Mouse (Mus musculus): ENCODE measurements at regions not wholly inside any gene's neighbourhood (a gene's known extent, or its start where the extent isn't known, plus 50 kb on each side); places are given as distances from the start of the nearest gene placed in this dataset.

DNA sequence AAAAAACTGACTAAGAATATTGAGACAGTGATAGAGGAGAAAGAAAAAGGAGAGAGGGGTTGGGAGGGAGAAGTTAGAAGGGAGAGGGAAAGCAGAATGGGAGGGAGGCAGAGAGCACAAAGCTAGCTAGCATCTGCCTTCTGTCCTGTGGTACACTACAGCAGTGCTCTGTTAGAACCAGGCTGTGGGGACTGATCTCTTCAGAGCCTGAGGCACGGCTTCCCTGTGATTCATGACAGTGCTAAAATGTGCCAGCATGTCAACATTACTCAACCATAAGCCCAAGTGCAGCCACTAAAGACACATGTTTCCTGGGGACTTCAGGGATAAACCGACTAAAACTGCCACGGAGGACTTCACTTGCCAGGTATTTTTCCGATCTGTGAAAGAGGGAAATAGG lies 455.1 kb upstream of the BB014433 start:
- H3K36me3 ChIP-seq (ENCODE audit: control insufficient read depth, insufficient read depth, low read length) = no peaks in the 10 kb centered on the region
- H3K27me3 ChIP-seq (ENCODE audit: control insufficient read depth, insufficient read depth, low read length) = no peaks in the 10 kb centered on the region
- no peaks in the 10 kb centered on the region for H3K9me3 ChIP-seq (ENCODE audit: control insufficient read depth, low read length)
- no peak overlapping the region for H3K4me3 ChIP-seq (ENCODE audit: low read length)
- ATAC-seq (ENCODE audit: low FRiP score, low TSS enrichment) = no peak
- no peak overlapping the region for H3K4me2 ChIP-seq (replicated peaks; ENCODE audit: low read depth, low read length)
- no peak overlapping the region for H3K27ac ChIP-seq (ENCODE audit: low read depth, low read length)
- 66% methylated on average over 4 of the region's 4 CpGs for WGBS
- H3K9ac ChIP-seq (ENCODE audit: low read depth, low read length) = no peak overlapping the region
- H3K4me1 ChIP-seq (ENCODE audit: control insufficient read depth, insufficient read depth, low read length) = no peaks in the 10 kb centered on the region

DNA sequence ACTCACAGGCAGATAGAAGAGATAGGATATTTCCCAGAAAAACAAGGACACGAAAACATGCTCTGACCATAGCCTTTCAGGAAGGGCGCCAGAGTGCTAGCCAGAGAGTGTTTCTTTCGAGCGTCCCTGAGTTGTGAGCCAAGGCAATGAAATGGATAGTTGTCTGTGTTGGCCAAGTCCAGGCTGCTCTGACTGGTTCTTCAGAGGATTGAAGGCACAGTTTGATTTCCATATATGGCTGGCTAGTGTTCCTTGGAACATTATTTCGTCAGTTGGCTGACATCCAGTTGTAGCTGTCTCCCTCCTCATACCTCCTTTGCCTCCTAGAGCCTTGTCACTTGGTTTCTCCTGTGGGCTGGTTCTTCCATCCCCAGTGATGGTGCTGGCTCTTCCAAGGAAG lies 451.7 kb upstream of the BB014433 start:
- no peak for ATAC-seq (ENCODE audit: low FRiP score, low TSS enrichment)
- H3K9ac ChIP-seq (ENCODE audit: low read depth, low read length) = no peak overlapping the region
- no peaks in the 10 kb centered on the region for H3K4me1 ChIP-seq (ENCODE audit: control insufficient read depth, insufficient read depth, low read length)
- no peak overlapping the region for H3K4me3 ChIP-seq (ENCODE audit: low read length)
- H3K9me3 ChIP-seq (ENCODE audit: control insufficient read depth, low read length) = no peaks in the 10 kb centered on the region
- 75% methylated on average over 5 of the region's 5 CpGs for WGBS
- H3K27ac ChIP-seq (ENCODE audit: low read depth, low read length) = no peak overlapping the region
- H3K4me2 ChIP-seq (replicated peaks; ENCODE audit: low read depth, low read length) = no peak overlapping the region
- no peaks in the 10 kb centered on the region for H3K27me3 ChIP-seq (ENCODE audit: control insufficient read depth, insufficient read depth, low read length)
- H3K36me3 ChIP-seq (ENCODE audit: control insufficient read depth, insufficient read depth, low read length) = no peaks in the 10 kb centered on the region

GRCm38 (mm10) chr8:15496248-15496647 lies 450.4 kb upstream of the BB014433 start:
- ATAC-seq (ENCODE audit: low FRiP score, low TSS enrichment) = no peak
- H3K27ac ChIP-seq (ENCODE audit: low read depth, low read length) = no peak overlapping the region
- H3K9ac ChIP-seq (ENCODE audit: low read depth, low read length) = no peak overlapping the region
- H3K27me3 ChIP-seq (ENCODE audit: control insufficient read depth, insufficient read depth, low read length) = no peaks in the 10 kb centered on the region
- no peak overlapping the region for H3K4me3 ChIP-seq (ENCODE audit: low read length)
- H3K4me1 ChIP-seq (ENCODE audit: control insufficient read depth, insufficient read depth, low read length) = no peaks in the 10 kb centered on the region
- no peaks in the 10 kb centered on the region for H3K36me3 ChIP-seq (ENCODE audit: control insufficient read depth, insufficient read depth, low read length)
- 73% methylated on average over 11 of the region's 11 CpGs for WGBS
- no peaks in the 10 kb centered on the region for H3K9me3 ChIP-seq (ENCODE audit: control insufficient read depth, low read length)
- H3K4me2 ChIP-seq (replicated peaks; ENCODE audit: low read depth, low read length) = no peak overlapping the region

DNA sequence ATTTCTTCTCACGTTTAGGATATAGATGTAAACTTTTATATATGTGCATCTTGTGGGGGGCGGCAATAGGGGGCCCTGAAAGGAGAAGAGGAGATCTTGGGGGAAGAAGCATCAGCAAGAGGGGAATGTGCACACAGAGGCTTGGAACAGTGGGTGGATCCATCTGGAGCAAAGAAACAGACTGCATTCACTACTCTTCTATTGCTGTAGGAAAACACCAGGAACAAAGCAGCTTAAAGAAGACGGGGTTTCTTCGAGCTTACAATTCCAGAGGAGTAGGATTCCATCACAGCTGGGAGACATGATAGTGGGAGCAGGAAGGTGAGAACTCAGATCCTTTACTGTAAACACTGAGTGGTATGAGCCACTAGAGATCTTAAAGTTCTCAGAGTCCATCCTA lies 444.9 kb upstream of the BB014433 start:
- no peak overlapping the region for H3K27ac ChIP-seq (ENCODE audit: low read depth, low read length)
- WGBS = 78% methylated on average over 4 of the region's 4 CpGs

DNA sequence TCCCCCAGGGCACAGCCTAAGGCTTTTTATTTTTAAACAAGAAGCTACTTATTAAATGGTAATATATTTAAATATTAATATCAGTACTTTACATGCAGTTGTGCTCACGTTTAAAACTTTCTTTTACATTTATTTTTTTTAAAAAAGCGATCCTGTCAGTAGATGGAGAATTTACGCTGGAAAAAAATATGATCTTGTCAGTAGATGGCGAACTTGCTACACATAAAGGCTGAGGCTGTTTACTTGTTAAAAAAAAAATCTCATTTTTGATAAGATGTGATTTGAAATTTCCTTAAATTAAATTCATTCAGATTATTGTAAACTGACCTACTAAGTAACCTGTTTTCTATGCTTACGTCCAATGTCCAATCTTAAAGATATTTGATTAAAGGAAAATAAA lies 441.7 kb upstream of the BB014433 start:
- Histone ChIP-seq H3K9ac (ENCODE audit: low read depth, low read length) (no peak overlapping the region), H3K4me3 (ENCODE audit: low read length) (no peak overlapping the region), H3K27me3 (ENCODE audit: control insufficient read depth, insufficient read depth, low read length) (no peaks in the 10 kb centered on the region), H3K4me2 (replicated peaks; ENCODE audit: low read depth, low read length) (no peak overlapping the region), H3K9me3 (ENCODE audit: control insufficient read depth, low read length) (no peaks in the 10 kb centered on the region), H3K36me3 (ENCODE audit: control insufficient read depth, insufficient read depth, low read length) (no peaks in the 10 kb centered on the region), H3K4me1 (ENCODE audit: control insufficient read depth, insufficient read depth, low read length) (no peaks in the 10 kb centered on the region), H3K27ac (ENCODE audit: low read depth, low read length) (no peak overlapping the region)
- ATAC-seq (ENCODE audit: low FRiP score, low TSS enrichment) = no peak
- 69% methylated on average over 5 of the region's 5 CpGs for WGBS

More for the DNA sequence above, 444.9 kb upstream of the BB014433 start:
- no peaks in the 10 kb centered on the region for H3K36me3 ChIP-seq (ENCODE audit: control insufficient read depth, insufficient read depth, low read length)
- no peak overlapping the region for H3K9ac ChIP-seq (ENCODE audit: low read depth, low read length)
- ATAC-seq (ENCODE audit: low FRiP score, low TSS enrichment) = no peak
- no peaks in the 10 kb centered on the region for H3K9me3 ChIP-seq (ENCODE audit: control insufficient read depth, low read length)
- H3K4me2 ChIP-seq (replicated peaks; ENCODE audit: low read depth, low read length) = no peak overlapping the region
- no peaks in the 10 kb centered on the region for H3K27me3 ChIP-seq (ENCODE audit: control insufficient read depth, insufficient read depth, low read length)
- no peak overlapping the region for H3K4me3 ChIP-seq (ENCODE audit: low read length)
- H3K4me1 ChIP-seq (ENCODE audit: control insufficient read depth, insufficient read depth, low read length) = no peaks in the 10 kb centered on the region

DNA sequence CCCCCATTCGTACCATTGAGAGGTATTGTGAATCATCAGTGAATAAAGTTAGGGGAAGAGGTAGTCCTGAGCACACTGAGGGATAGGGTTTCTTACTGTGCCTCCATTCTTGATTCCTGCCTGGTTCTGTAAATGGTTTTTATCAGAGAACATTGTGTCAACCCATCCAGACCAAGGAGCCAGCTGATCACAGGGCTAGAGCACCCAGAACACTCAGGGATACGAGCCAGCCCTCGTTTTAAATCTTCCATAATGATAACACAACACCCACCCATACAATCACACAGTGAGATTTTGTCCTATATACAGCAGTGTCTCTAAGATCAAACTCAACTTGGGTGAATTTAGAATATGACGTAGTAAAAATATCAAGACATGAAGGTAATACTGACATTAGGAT lies 424.7 kb upstream of the BB014433 start:
- ATAC-seq (ENCODE audit: low FRiP score, low TSS enrichment) = no peak
- 89% methylated on average over 4 of the region's 4 CpGs for WGBS
- H3K27ac ChIP-seq (ENCODE audit: low read depth, low read length) = no peak overlapping the region

DNA sequence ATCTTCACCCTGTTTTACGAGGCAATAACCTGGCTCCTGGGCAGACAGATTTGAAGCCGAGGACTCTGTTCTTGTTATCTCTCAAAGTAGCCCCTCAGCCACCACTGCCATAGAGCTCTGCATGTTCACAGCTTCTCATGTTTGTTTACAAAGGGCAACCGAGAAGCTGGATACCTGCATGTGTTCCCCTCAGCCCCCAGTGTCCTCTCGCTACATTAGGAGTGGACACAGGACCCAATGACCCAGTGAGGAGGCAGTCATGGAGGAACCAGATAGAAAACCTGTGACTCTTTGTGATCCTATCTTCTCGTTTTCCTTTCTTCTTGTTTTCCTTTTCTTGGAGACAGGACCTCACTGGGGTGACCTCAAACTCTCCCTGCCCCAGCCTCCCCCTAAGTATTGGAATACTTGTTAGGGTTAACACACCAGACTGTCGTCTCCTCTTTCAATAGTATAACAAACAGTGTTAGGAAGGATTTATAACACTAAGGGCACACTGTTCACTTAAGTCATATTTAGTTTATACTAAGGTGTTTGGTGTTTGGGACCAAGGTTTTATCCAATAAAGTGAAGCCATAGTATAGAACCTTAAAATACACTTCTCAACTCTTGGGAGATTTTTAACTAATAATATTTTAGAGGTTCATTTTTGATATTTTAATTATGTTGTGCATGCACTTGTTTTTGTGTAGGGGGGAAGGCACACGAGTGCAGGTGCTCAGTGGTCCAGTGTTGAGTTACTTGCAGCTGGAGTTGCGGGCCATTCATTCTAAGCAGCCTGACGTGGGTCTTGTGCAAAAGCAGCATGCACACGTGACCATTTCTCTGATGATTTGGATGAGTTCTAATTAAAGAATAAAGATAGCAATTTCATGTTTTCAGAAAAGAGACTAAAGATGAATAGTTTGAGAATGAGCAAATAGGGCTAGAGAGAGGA lies 422.9 kb upstream of the BB014433 start:
- H3K9me3 ChIP-seq (ENCODE audit: control insufficient read depth, low read length) = no peaks in the 10 kb centered on the region
- no peak overlapping the region for H3K4me2 ChIP-seq (replicated peaks; ENCODE audit: low read depth, low read length)
- ATAC-seq (ENCODE audit: low FRiP score, low TSS enrichment) = peak; percentile 96
- no peaks in the 10 kb centered on the region for H3K27me3 ChIP-seq (ENCODE audit: control insufficient read depth, insufficient read depth, low read length)
- H3K27ac ChIP-seq (ENCODE audit: low read depth, low read length) = no peak overlapping the region
- WGBS = 27% methylated on average over 10 of the region's 10 CpGs
- no peak overlapping the region for H3K9ac ChIP-seq (ENCODE audit: low read depth, low read length)
- no peaks in the 10 kb centered on the region for H3K4me1 ChIP-seq (ENCODE audit: control insufficient read depth, insufficient read depth, low read length)
- H3K4me3 ChIP-seq (ENCODE audit: low read length) = no peak overlapping the region
- no peaks in the 10 kb centered on the region for H3K36me3 ChIP-seq (ENCODE audit: control insufficient read depth, insufficient read depth, low read length)

More for the DNA sequence above, 424.7 kb upstream of the BB014433 start:
- Histone ChIP-seq H3K4me2 (replicated peaks; ENCODE audit: low read depth, low read length) (no peak overlapping the region), H3K4me3 (ENCODE audit: low read length) (no peak overlapping the region), H3K27me3 (ENCODE audit: control insufficient read depth, insufficient read depth, low read length) (no peaks in the 10 kb centered on the region), H3K36me3 (ENCODE audit: control insufficient read depth, insufficient read depth, low read length) (no peaks in the 10 kb centered on the region), H3K4me1 (ENCODE audit: control insufficient read depth, insufficient read depth, low read length) (no peaks in the 10 kb centered on the region), H3K9ac (ENCODE audit: low read depth, low read length) (no peak overlapping the region), H3K9me3 (ENCODE audit: control insufficient read depth, low read length) (no peaks in the 10 kb centered on the region)

DNA sequence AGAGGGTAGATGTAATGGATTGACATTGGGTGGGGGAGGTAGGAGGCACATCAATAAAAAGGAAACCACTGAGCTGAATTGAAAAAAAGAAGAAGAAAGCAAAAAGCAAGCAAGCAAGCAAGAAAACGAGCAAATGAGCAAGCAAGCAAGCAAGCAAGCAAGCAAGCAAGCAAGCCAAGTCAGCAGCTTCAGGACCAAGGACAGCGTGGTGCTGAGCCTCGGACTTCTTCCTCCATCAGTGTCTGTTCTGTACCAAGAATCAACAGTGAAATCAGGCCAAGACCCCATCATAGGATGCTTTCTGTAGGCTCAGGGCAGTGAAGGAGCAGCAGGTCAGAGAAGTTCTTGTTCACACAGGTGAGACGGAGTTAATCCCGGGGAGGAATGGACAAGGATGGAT lies 392.7 kb upstream of the BB014433 start:
- Histone ChIP-seq H3K36me3 (ENCODE audit: control insufficient read depth, insufficient read depth, low read length) (no peaks in the 10 kb centered on the region), H3K4me1 (ENCODE audit: control insufficient read depth, insufficient read depth, low read length) (no peaks in the 10 kb centered on the region), H3K27me3 (ENCODE audit: control insufficient read depth, insufficient read depth, low read length) (no peaks in the 10 kb centered on the region), H3K4me2 (replicated peaks; ENCODE audit: low read depth, low read length) (no peak overlapping the region), H3K27ac (ENCODE audit: low read depth, low read length) (no peak overlapping the region), H3K9me3 (ENCODE audit: control insufficient read depth, low read length) (no peaks in the 10 kb centered on the region), H3K4me3 (ENCODE audit: low read length) (no peak overlapping the region), H3K9ac (ENCODE audit: low read depth, low read length) (no peak overlapping the region)
- ATAC-seq (ENCODE audit: low FRiP score, low TSS enrichment) = no peak
- WGBS = 47% methylated on average over 5 of the region's 5 CpGs

DNA sequence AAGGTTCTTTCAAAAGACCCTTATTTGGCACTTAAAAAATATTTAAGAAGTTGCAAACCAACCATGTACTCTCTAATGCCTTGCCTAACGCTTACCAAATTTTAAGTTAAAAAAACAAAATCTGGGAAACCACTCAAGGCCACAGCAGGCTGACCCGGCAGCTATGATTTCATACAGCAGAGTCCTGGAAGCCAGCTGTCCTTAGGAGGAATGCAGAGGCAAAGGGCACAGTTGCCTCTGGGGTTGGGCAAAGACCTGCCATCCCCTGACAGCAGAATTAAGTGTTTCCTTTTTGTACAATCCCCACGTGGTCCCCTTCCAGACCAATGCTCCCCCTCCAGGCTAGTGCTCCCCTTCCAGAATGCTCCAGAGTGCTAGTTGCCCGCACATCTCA lies 348.8 kb upstream of the BB014433 start:
- 55% methylated on average over 4 of the region's 4 CpGs for WGBS
- no peak for ATAC-seq (ENCODE audit: low FRiP score, low TSS enrichment)
- H3K4me2 ChIP-seq (replicated peaks; ENCODE audit: low read depth, low read length) = no peak overlapping the region
- no peaks in the 10 kb centered on the region for H3K4me1 ChIP-seq (ENCODE audit: control insufficient read depth, insufficient read depth, low read length)
- no peaks in the 10 kb centered on the region for H3K36me3 ChIP-seq (ENCODE audit: control insufficient read depth, insufficient read depth, low read length)
- no peaks in the 10 kb centered on the region for H3K9me3 ChIP-seq (ENCODE audit: control insufficient read depth, low read length)
- H3K4me3 ChIP-seq (ENCODE audit: low read length) = no peak overlapping the region
- H3K27ac ChIP-seq (ENCODE audit: low read depth, low read length) = no peak overlapping the region
- no peak overlapping the region for H3K9ac ChIP-seq (ENCODE audit: low read depth, low read length)
- H3K27me3 ChIP-seq (ENCODE audit: control insufficient read depth, insufficient read depth, low read length) = no peaks in the 10 kb centered on the region
